Mouse (Mus musculus): ENCODE measurements around the gene Tnrc6c.
A peak's percentile ranks its signal among the peaks of the same experiment; 100 is the strongest.

The Tnrc6c gene

GRCm38 (mm10) chr11:117633310-117633709 lies 20.8 kb upstream of the Tnrc6c start:
- DNase-seq (ENCODE audit: extremely low read depth, low read depth, low spot score), result no peak

- no peak for DNase-seq (ENCODE audit: extremely low read depth, low read depth, low spot score)
These were observed 15.7 kb upstream of the Tnrc6c start for GRCm38 (mm10) chr11:117638386-117638785.

- DNase-seq (ENCODE audit: extremely low read depth, low read depth, low spot score), result no peak
These were observed 15.3 kb upstream of the Tnrc6c start for GRCm38 (mm10) chr11:117638809-117639208.

GRCm38 (mm10) chr11:117639331-117639970 lies 14.6 kb upstream of the Tnrc6c start:
- no peak for DNase-seq (ENCODE audit: extremely low read depth, low read depth, low spot score)

DNA sequence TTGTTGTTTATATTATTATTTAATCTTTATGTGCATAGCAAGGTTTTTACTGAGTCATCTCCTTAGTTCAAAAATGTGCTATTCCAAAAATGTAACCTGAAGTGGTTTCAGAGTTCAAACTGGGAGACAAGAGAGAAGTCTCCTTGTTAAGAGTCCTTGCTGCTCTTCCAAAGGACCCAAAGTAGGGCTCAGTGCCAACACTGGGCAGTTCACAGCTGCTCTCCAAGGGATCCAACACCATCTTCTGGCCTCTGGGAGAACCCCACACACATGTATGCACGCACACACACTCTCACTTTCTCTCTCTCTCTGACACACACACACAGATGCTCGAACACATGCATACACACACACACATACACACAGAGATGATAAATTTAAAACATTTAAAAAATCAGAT lies 11.9 kb upstream of the Tnrc6c start:
- no peak for DNase-seq (ENCODE audit: extremely low read depth, low read depth, low spot score)

DNA sequence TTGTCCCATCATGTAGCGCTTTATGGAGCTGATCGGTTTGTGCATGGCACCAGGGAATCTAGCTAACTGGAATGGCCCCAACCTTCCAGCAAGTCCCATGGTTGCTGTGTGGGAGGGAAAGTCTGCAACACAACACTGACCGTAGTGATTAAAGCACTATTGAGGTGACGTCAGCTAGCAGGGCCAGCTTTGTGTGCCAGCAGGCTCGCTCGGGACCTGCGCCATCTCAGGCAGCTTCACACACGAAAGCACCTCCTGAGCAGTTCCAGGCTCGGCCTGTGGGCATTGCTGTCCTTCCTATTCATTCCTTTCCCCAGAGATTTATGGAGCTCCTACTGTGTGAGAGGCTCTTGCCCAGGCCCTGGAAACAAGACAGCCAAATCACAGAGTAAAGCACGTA lies 10.8 kb upstream of the Tnrc6c start:
- peak; percentile 42 for DNase-seq (ENCODE audit: extremely low read depth, low read depth, low spot score)

GRCm38 (mm10) chr11:117646786-117647185 lies 7.3 kb upstream of the Tnrc6c start:
- no peak for DNase-seq (ENCODE audit: extremely low read depth, low read depth, low spot score)

GRCm38 (mm10) chr11:117648005-117648404 lies 6.1 kb upstream of the Tnrc6c start:
- no peak for DNase-seq (ENCODE audit: extremely low read depth, low read depth, low spot score)

DNA sequence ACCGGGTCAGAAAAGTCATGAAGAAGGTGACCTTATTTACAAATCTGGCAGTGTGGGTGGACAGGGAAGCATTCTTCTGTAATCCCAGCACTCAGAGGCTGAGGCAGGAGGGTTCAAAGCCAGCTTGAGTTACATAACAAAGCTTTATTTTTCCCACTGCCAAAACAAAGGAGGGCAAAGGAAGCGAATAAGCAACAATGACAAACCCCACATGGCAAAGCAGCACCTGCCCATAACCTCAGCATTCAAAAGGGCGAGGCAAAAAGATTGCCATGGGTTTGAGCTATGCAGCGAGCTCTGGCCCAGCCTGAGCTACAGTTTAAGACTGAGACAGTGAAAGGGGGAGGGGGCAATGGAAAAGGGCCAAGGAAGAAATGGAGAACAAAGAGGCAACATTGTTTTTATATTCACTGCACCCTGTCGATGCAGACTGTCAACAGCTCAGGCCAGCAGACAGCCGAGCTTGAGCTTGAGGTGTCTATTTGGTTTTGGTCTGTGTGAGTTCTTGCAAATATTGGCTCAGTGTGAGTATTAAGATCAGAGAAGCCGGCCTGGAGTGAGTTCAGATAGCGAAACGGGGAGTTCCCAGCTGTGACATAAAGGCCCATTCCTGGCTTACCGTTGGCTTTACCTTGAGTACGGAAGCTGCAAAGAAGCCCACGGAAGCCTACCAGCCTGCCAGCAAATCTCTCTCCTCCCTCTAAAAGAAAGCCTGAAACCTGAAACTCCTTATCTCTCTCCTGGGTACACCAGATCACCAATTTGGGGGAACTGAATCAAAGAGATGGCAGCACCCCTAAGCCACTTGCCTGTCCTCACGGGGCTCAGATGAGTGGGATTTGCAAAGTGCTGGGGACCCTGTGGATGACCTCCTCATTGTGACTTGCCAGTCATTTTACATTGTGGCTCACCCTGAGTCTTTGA lies 3.1 kb upstream of the Tnrc6c start:
- DNase-seq (ENCODE audit: extremely low read depth, low read depth, low spot score), result no peak

DNA sequence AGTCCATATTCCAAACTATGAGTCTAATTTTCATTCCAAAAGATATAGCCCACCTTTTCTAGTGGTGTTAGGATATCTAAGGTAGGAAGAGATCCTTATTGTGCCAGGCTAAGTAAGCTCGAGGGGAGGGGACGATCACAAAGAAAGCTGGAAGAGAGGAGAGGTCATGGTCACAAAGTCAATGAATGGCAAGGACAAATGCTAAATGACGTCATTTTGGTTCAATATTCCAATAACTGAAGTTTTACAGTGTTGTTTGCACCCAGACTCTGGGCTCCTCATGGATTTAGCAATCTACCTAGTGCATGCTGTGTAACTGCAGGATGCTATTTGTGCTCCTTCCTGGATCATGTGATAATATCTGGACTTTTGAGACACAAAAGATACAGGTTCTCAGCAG lies 1.2 kb upstream of the Tnrc6c start:
- DNase-seq (ENCODE audit: extremely low read depth, low read depth, low spot score), result no peak

DNA sequence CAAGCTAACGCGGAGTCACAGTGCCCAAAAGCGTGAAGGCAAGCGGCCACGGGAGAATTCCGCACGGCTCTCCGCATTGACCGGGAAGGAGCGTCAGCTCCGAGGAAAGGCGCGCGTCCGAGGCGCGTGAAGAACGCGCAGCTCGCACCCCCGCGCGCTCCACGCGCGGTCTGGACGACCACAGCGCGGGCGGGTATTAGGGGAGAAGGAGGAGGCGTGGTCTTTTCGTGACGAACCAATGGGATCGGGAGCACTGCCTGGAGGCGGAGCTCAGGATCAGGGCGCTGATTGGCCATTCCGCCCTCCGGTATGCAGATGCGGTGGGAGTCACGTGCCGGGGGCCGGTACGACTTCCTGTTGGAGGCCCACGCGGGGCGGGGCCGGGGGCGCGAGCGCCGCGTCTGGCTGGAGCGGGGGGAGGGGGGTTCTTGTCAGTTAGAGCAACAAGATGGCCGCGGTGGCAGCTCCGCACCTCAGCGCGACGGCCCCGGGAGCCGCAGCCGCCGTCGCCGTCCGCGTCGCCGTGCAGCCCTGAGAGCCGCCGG lies 363 bp downstream of the Tnrc6c start:
- DNase-seq (ENCODE audit: extremely low read depth, low read depth, low spot score), result peak; percentile 90

GRCm38 (mm10) chr11:117654934-117655291 lies 824 bp downstream of the Tnrc6c start:
- no peak for DNase-seq (ENCODE audit: extremely low read depth, low read depth, low spot score)

DNA sequence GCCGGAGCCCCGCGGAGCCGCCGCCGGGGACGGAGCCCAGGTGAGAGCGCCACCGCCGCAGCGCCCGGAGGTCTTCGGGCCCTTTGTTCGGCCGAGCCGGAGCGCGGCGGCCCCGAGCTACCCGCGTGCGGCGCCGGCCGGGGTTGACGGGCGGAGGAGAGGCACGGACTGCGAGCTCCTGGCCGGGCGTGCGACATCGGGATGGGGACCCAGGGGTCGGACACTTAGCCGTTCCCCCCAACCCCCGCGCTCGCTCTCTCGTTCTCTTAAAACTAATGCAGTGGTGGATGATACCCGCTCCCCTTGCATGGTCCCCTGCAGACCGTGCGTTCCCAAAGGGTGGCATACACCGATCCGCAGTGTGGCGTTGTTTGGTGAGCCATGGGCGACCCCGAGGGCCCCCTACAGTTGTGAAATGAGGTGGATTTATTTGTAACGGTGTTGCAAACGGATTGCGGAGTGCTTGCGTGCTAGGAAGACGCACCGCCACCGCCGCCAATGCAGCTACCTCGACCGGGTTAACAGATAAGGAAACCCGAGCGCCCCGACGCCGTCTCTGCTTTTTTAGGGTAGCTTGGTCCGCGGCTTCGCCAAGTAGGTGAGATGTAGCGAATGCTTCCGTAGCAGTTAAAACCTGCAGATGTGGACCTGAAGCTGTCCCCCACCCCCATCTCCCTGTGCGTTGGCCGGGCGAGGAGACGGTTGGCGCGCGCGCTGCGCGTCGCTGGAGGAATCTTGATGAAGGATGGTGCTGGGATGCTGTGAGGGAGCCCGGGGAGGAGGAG lies 1.4 kb downstream of the Tnrc6c start:
- DNase-seq (ENCODE audit: extremely low read depth, low read depth, low spot score), result no peak

DNA sequence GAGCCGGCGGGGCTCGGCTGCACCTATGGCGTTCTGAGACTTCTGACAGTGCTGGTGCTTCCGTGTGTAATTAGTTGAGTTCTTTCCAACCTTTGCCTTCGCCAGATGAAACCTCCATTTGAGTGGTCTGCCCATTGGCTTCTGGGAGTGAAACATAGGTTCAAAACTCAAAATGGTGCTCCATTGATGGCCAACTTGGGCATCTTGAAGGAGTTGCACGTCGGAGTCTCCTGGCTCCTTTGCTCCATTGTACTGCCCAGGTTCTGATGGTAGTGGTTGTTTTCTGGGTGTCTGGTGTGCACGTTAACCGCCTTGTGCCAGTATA lies 1.9 kb downstream of the Tnrc6c start:
- DNase-seq (ENCODE audit: extremely low read depth, low read depth, low spot score), result no peak

DNA sequence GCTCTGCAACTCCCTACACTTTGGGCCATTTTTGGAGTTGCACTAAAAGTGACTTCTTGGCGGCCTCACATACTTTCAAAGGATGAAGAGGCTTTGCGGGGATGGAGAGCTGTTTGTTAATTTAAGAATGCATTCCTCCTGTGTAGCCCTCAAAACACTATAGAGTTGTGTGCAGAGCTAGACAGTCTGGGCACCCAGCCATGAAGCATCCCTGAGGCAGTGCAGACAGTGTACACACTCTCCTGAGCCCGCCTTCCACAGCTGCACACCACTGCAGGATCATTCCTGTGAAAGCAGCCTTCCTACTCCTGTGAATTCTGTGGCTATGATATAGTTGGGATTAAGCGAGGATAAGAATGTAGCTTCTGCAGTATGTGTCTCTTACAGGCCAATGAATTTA lies 4.9 kb downstream of the Tnrc6c start:
- DNase-seq (ENCODE audit: extremely low read depth, low read depth, low spot score), result no peak

DNA sequence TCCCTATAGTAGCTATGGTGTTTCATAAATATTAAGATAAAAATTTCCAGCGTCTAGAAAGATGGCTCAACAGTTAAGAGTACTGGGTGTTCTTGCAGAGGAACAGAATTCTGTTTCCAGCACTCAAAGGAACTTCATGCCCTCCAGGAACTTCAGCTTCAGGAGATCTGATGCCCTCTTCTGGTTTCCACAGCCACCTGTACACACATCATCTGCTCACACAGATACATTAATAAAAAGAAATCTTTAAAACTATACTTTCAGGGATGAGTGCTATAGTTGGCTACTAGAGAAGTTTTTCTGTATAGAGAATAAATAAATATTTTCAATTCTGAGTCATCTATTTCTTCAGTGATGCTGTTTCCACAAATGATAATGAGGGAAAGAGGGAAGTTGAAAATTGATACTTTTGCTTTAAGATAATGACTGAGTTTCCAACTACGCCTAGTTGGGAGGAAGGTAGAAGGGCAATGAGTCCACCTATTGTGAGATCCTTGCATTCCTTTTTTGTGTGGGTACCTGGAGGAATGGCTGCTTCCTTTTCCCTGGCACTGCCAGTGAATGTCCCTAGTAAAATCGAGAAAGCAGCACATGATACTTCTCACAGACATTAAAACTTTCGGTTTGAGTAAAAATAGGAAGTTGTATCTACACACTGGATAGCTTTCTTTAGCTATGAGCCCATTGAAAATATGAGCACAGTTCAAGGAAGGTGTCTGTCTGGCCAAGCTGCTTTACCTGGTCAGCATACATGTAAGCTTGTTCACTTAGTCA lies 9.1 kb downstream of the Tnrc6c start:
- peak; percentile 23 for DNase-seq (ENCODE audit: extremely low read depth, low read depth, low spot score)

DNA sequence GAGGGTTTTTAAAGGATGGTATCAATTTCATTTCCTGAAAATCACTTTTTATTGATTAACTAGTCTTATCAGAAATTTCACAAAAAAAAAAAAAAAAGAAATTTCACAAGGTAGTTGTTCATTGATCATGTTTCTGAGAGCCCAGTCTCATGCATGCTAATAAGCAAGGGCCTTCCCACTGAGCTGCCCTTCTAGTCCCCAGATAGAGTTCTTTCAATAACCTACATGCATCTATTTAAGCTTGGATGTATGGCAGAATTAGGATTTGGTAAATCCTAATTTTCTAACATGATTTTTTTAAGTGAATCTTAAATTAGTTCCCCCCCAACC lies 9.7 kb downstream of the Tnrc6c start:
- DNase-seq (ENCODE audit: extremely low read depth, low read depth, low spot score), result no peak

DNA sequence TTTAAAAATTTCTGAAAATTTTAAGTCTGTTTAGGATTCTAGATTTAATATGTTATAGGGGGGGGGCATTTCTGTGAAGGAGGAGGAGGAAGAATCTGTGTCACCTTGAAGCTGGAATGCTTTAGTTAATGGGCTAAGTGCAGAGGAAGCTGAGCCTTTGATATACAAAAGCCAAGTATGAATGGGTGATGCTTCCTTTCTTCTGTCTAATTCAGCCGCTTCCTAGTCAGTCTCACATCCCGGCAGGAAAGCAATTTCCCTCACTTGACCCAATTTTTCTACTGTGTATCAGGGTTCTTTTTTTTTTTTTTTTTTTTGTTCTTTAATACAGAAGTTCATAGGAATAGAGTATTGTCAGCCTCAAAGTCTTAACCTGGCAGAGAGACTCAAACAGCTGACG lies 11.1 kb downstream of the Tnrc6c start:
- DNase-seq (ENCODE audit: extremely low read depth, low read depth, low spot score), result no peak

DNA sequence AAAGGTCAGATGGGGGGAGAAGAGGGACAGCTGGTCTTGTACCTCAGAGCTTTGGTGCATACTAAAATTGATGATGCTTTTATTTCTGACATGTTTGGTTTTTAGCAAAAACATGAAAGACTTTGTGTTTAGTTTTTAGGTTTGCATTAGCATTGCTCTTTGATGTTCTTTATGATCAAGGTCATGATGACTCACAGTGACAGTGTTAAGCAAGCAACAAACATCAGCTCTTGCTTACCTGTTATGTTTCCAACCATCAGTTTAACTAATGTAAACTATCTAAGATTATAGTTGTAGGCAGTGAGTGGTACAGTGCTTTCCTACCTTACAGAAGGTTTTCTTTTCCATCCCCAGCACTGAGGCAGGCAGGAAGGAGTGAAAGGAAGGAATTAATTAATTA lies 12.5 kb downstream of the Tnrc6c start:
- no peak for DNase-seq (ENCODE audit: extremely low read depth, low read depth, low spot score)

DNA sequence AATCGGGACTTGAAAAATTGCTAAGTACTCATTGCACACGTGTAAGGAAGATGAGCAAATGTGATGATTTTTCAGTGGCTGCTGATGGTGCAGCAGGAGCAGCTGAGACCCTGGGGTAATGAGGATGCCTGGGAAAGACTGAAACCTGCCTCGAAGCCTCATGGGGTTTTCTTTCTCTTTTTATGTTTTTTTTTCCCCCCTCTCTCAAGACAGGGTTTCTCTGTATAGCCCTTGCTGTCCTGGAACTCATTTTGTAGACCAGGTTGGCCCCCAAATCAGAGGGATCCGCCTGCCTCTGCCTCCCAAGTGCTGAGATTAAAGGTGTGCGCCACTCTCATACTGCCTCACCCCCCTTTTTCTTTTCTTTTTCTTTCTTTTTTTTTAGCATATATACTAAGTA lies 13.1 kb downstream of the Tnrc6c start:
- no peak for DNase-seq (ENCODE audit: extremely low read depth, low read depth, low spot score)

DNA sequence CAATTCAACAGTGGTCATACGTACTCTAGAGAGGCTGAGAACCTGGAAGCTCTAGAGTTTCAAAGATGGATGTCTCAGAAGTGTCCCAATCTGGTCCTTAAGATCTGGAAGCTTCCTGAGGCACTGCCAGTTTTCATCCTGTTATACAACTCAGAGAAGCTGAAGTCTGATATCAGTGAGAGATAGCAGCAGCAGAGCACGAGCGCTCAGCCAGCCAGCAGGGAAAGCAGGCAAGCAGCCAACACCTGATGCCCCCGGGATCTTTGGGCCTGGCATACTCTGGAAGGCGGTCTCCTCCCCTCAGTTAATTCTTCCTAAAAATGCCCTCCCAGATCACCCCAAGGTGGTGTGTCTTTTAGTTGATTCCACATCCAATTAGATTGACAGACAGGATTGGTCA lies 13.7 kb downstream of the Tnrc6c start:
- no peak for DNase-seq (ENCODE audit: extremely low read depth, low read depth, low spot score)

All from fat pad, adult 2 months (tissue).